Mouse (Mus musculus) regulatory T cell (primary cell): ENCODE results near the gene Olfr1341.

ENCODE experiments used
- in situ Hi-C: fragments of 300-600 bp; cut with MboI, MseI; formaldehyde crosslinking; loops from one replicate; pipeline ENCODE4 v1.15.1; 2025; ENCODE audit warnings: high pct_unique_total_duplicates

The Olfr1341 gene

GRCm38 (mm10) chr4:118703223-118703622 is at the start of gene Olfr1341:
TSS of gene Olfr1341 (plus strand) at chr4:118703523.
- in situ Hi-C loops = no loop called here

GRCm38 (mm10) chr4:118658652-118659051 is 44.7 kb upstream of the Olfr1341 start, which contains the start of gene Olfr62:
TSS of gene Olfr62 (plus strand) at chr4:118658952.
- in situ Hi-C loops = no loop called here

- in situ Hi-C loops = no loop called here
Observed at GRCm38 (mm10) chr4:118687086-118687485, 16.2 kb upstream of the Olfr1341 start.

GRCm38 (mm10) chr4:118692412-118692973 is 10.8 kb upstream of the Olfr1341 start, which contains the start of gene Olfr1342:
TSS of gene Olfr1342 (minus strand) at chr4:118692756.
- in situ Hi-C loops = no loop called here

- in situ Hi-C loops = no loop called here
Observed at GRCm38 (mm10) chr4:118693812-118694211, 9.5 kb upstream of the Olfr1341 start.

- in situ Hi-C loops = no loop called here
Observed at GRCm38 (mm10) chr4:118708086-118708485, 4.8 kb downstream of the Olfr1341 start.

GRCm38 (mm10) chr4:118711656-118712055 is 8.3 kb downstream of the Olfr1341 start:
- in situ Hi-C loops = no loop called here

- in situ Hi-C loops = no loop called here
Observed at GRCm38 (mm10) chr4:118719838-118720237, 16.5 kb downstream of the Olfr1341 start, which contains the start of gene Olfr1340. TSS of gene Olfr1340 (plus strand) at chr4:118720138.

GRCm38 (mm10) chr4:118721742-118722483 is 18.6 kb downstream of the Olfr1341 start:
- in situ Hi-C loops = no loop called here

GRCm38 (mm10) chr4:118731875-118732274 is 28.6 kb downstream of the Olfr1341 start, which contains the start of gene Olfr1339:
TSS of gene Olfr1339 (plus strand) at chr4:118732175.
- in situ Hi-C loops = no loop called here

GRCm38 (mm10) chr4:118739574-118739973 is 36.3 kb downstream of the Olfr1341 start:
- in situ Hi-C loops = no loop called here

- in situ Hi-C loops = no loop called here
Observed at GRCm38 (mm10) chr4:118740988-118741698, 37.8 kb downstream of the Olfr1341 start.

- in situ Hi-C loops = no loop called here
Observed at GRCm38 (mm10) chr4:118741881-118742280, 38.6 kb downstream of the Olfr1341 start.

GRCm38 (mm10) chr4:118758637-118759036 is 55.3 kb downstream of the Olfr1341 start, which contains the start of gene Olfr1338:
TSS of gene Olfr1338 (minus strand) at chr4:118758737.
- in situ Hi-C loops = no loop called here
